ENCODE assay signal across 19 mouse cellular contexts in genomic region chr3:54832491-54832890, GRCm38 (mm10). TPM values are rescaled to one million over a fixed set of nuclear protein-coding genes. Genes with fewer than 3 reads are reported as not detected.
DNase-seq lines count a peak whose midpoint lies in the region; TF ChIP-seq lines count a peak whose summit lies in the region.
"Had no signal": no experiment of that assay in that cellular context is flagged by ENCODE, and none has a peak within 500 bp of the region (broad histone marks: within the 10 kb centered on the region; RNA-seq: fewer than 3 reads in every experiment).

No protein-coding gene starts in this region.

- no peak for TF ChIP-seq POLR2A in lung, adult 2 months (IDR thresholded peaks at IDR 0.05; ENCODE audit: borderline replicate concordance, extremely low read depth, low read depth, low read length)

- WGBS in lung, adult 2 months, result 82% methylated on average over 3 of the region's 3 CpGs

- no peak overlapping the region for H3K4me3 ChIP-seq in lung, adult 2 months (replicated peaks; ENCODE audit: extremely low read depth, low read depth, low read length)

- no peaks in the 10 kb centered on the region for H3K4me1 ChIP-seq in lung, adult 2 months (ENCODE audit: control insufficient read depth, insufficient read depth, low read length)

- peak; percentile 65 for DNase-seq in 3T3-L1 (ENCODE audit: low read depth, low spot score)
- peak; percentile 53 for DNase-seq in NIH3T3 (ENCODE audit: low read depth)
- peak; percentile 29 for DNase-seq in brain, adult 2 months (ENCODE audit: low read depth, low spot score)
- DNase-seq in lung, adult 2 months, result no peak
- DNase-seq in cerebellum, postnatal 10 days, result no peak
- DNase-seq in urinary bladder, postnatal 10 days (ENCODE audit: low spot score), result no peak
- DNase-seq: adrenal gland, adult 2 months; adrenal gland, adult 8-10 months; adrenal gland, postnatal 10 days; adrenal gland, postnatal 14 days; adrenal gland, postnatal 25 days; adrenal gland, postnatal 36 days; B cell, adult 2 months; cerebellum, adult 11 months; cerebellum, adult 11-12 months; cerebellum, adult 18-20 months; cerebellum, adult 2 months; cerebellum, adult 8-10 months; cerebellum, adult 9-10 months had no signal

- TF ChIP-seq CTCF in lung, adult 2 months (IDR thresholded peaks at IDR 0.05; ENCODE audit: insufficient read depth, low read length), result no peak

RNA-seq across cellular contexts. Expression of gene Rfxap, which starts 24.9 kb away (rescaled TPM):
- 13.2 and 22.6 TPM in 2 replicates for polyA plus RNA-seq in lung, adult 2 months (2012; rRNA removed)

Comparison
In these comparisons a context has a peak if more than half of its experiments do, and no peak if none do; other contexts are left out.
1. DNase-seq: peak in 3T3-L1 (single experiment), NIH3T3 (single experiment) and brain, adult 2 months (single experiment); none in lung, adult 2 months (single experiment), cerebellum, postnatal 10 days (0 of 2) and urinary bladder, postnatal 10 days (single experiment).